Comparison of ENCODE assay signal across 8 mouse cellular contexts in genomic region chr4:128774467-128774866, GRCm38 (mm10). TPM values are rescaled to one million over a fixed set of nuclear protein-coding genes. Genes with fewer than 3 reads are reported as not detected.
DNase-seq lines count a peak whose midpoint lies in the region; ATAC-seq and TF ChIP-seq lines count a peak whose summit lies in the region.

No protein-coding gene starts in this region.

- no peak overlapping the region for H3K4me2 ChIP-seq in forebrain, postnatal 0 days (ENCODE audit: low read depth)
- H3K4me2 ChIP-seq in forebrain, embryonic 11.5 days (ENCODE audit: low read depth, low read length, severe bottlenecking), result no peak overlapping the region
- no peak overlapping the region for H3K4me2 ChIP-seq in intestine, postnatal 0 days (replicated peaks; ENCODE audit: low read depth)

- no peak overlapping the region for H3K27ac ChIP-seq in forebrain, postnatal 0 days (ENCODE audit: low read depth, low read length)
- no peak overlapping the region for H3K27ac ChIP-seq in forebrain, embryonic 11.5 days (ENCODE audit: low read depth, low read length)
- no peak overlapping the region for H3K27ac ChIP-seq in intestine, postnatal 0 days (ENCODE audit: low read depth, low read length)

- H3K4me1 ChIP-seq in forebrain, postnatal 0 days (ENCODE audit: insufficient read depth), result no peaks in the 10 kb centered on the region
- H3K4me1 ChIP-seq in forebrain, embryonic 11.5 days (replicated peaks; ENCODE audit: control insufficient read depth, insufficient read depth, low read length), result 0 out of 2 replicates have a peak, but pooled peaks cover 2% of the 10 kb centered on the region
- H3K4me1 ChIP-seq in intestine, postnatal 0 days (replicated peaks; ENCODE audit: control insufficient read depth, insufficient read depth, low read length), result no peaks in the 10 kb centered on the region

- peak; percentile 64 for DNase-seq in forebrain, postnatal 0 days
- no peak for DNase-seq in forebrain, embryonic 11.5 days (ENCODE audit: low spot score)
- peak; percentile 51 for DNase-seq in ovary, postnatal 14 days (ENCODE audit: low spot score)
- no peak for DNase-seq in ovary, adult 18-20 months (ENCODE audit: low spot score)
- peak; percentile 28 for DNase-seq in c-Kit-positive CD71-negative TER-119-negative erythroid progenitor cells, embryonic 14.5 days (ENCODE audit: low read depth)
- peak; percentile 52 for DNase-seq in lung, postnatal 25 days (ENCODE audit: low spot score)
- DNase-seq in Muller cell, postnatal 12 days (ENCODE audit: inconsistent ontology term), result no peak

- no peak for ATAC-seq in forebrain, postnatal 0 days
- ATAC-seq in forebrain, embryonic 11.5 days (replicated peaks; ENCODE audit: low FRiP score), result no peak
- 0 out of 2 replicates have a peak, but pooled peaks have one; percentile 34 for ATAC-seq in intestine, postnatal 0 days

- H3K9ac ChIP-seq in forebrain, postnatal 0 days, result no peak overlapping the region
- no peak overlapping the region for H3K9ac ChIP-seq in forebrain, embryonic 11.5 days (ENCODE audit: low read length)
- no peak overlapping the region for H3K9ac ChIP-seq in intestine, postnatal 0 days (ENCODE audit: low read depth, low read length)

- peaks cover 61% of the 10 kb centered on the region for H3K36me3 ChIP-seq in forebrain, postnatal 0 days (ENCODE audit: insufficient read depth)
- peaks cover 8% of the 10 kb centered on the region; the same call in 1 of the 2 replicates for H3K36me3 ChIP-seq in forebrain, embryonic 11.5 days (ENCODE audit: control insufficient read depth, insufficient read depth, low read length)
- H3K36me3 ChIP-seq in intestine, postnatal 0 days (ENCODE audit: control insufficient read depth, insufficient read depth), result peaks cover 65% of the 10 kb centered on the region

- H3K27me3 ChIP-seq in forebrain, postnatal 0 days (ENCODE audit: insufficient read depth, low read length), result no peaks in the 10 kb centered on the region
- H3K27me3 ChIP-seq in forebrain, embryonic 11.5 days (ENCODE audit: control insufficient read depth, insufficient read depth, low read length), result no peaks in the 10 kb centered on the region
- no peaks in the 10 kb centered on the region for H3K27me3 ChIP-seq in intestine, postnatal 0 days (replicated peaks; ENCODE audit: control insufficient read depth, insufficient read depth, low read length)

- WGBS in forebrain, postnatal 0 days, result 93% methylated on average over 9 of the region's 9 CpGs
- WGBS in forebrain, embryonic 11.5 days, result 91% methylated on average over 9 of the region's 9 CpGs
- WGBS in intestine, postnatal 0 days, result 89% methylated on average over 9 of the region's 9 CpGs

- no peak overlapping the region for H3K4me3 ChIP-seq in forebrain, postnatal 0 days (ENCODE audit: low read depth, low read length)
- no peak overlapping the region for H3K4me3 ChIP-seq in forebrain, embryonic 11.5 days (ENCODE audit: low read depth, low read length)
- H3K4me3 ChIP-seq in intestine, postnatal 0 days (ENCODE audit: low read depth, low read length), result no peak overlapping the region

- no peaks in the 10 kb centered on the region for H3K9me3 ChIP-seq in forebrain, postnatal 0 days (ENCODE audit: low read length)
- H3K9me3 ChIP-seq in forebrain, embryonic 11.5 days (ENCODE audit: control insufficient read depth, low read length), result no peaks in the 10 kb centered on the region
- H3K9me3 ChIP-seq in intestine, postnatal 0 days (ENCODE audit: control insufficient read depth), result no peaks in the 10 kb centered on the region

- peak; percentile 82 for TF ChIP-seq CTCF in forebrain, postnatal 0 days (IDR thresholded peaks at IDR 0.05; ENCODE audit: low read depth)
- TF ChIP-seq CTCF in intestine, postnatal 0 days (IDR thresholded peaks at IDR 0.05; ENCODE audit: low read depth), result peak; percentile 81

RNA-seq across cellular contexts. Expression of gene A3galt2, which starts 19.3 kb away (rescaled TPM):
- total RNA-seq in forebrain, postnatal 0 days (2014; rRNA removed), result 0.52 and 0.92 TPM in 2 replicates
- 0.05 and 0.16 TPM in 2 replicates for polyA plus RNA-seq in forebrain, postnatal 0 days (2015; fragmentation: Nextera tagmentation; extraction: Ambion mirVana)
- polyA plus RNA-seq in forebrain, embryonic 11.5 days (2014; fragmentation: Nextera tagmentation; extraction: Ambion mirVana), result 0.56 TPM in 2 replicates
- not detected in 2 replicates for polyA plus RNA-seq in intestine, postnatal 0 days (2015; fragmentation: Nextera tagmentation; extraction: Ambion mirVana)

RNA-seq across cellular contexts. Expression of gene Zfp362, which starts 31.4 kb away (rescaled TPM):
- 23.2 and 26.9 TPM in 2 replicates for total RNA-seq in forebrain, postnatal 0 days (2014; rRNA removed)
- polyA plus RNA-seq in forebrain, postnatal 0 days (2015; fragmentation: Nextera tagmentation; extraction: Ambion mirVana), result 26.6 and 29.8 TPM in 2 replicates
- 53.0 and 55.2 TPM in 2 replicates for polyA plus RNA-seq in forebrain, embryonic 11.5 days (2014; fragmentation: Nextera tagmentation; extraction: Ambion mirVana)
- polyA plus RNA-seq in intestine, postnatal 0 days (2015; fragmentation: Nextera tagmentation; extraction: Ambion mirVana), result 12.6 and 12.9 TPM in 2 replicates

Comparison
In these comparisons a context has a peak if more than half of its experiments do, and no peak if none do; other contexts are left out.
1. DNase-seq: peak in forebrain, postnatal 0 days (single experiment), ovary, postnatal 14 days (single experiment), c-Kit-positive CD71-negative TER-119-negative erythroid progenitor cells, embryonic 14.5 days (single experiment) and lung, postnatal 25 days (single experiment); none in forebrain, embryonic 11.5 days (single experiment), ovary, adult 18-20 months (single experiment) and Muller cell, postnatal 12 days (single experiment).